Mouse (Mus musculus) fat pad, adult 2 months (tissue): Measurements from ENCODE around the gene Eml1.
"Not testable (repeated sequence)": the region's sequence is repeated elsewhere in the genome, so short reads cannot be mapped to it uniquely, and the experiment has no call there.

Experiments
- DNase-seq: peaks from one replicate; pipeline ENCODE4 v3.0.0-alpha.2; 2011; ENCODE audit warnings: low read depth, low spot score; ENCODE audit errors: extremely low read depth

Eml1 gene

DNA sequence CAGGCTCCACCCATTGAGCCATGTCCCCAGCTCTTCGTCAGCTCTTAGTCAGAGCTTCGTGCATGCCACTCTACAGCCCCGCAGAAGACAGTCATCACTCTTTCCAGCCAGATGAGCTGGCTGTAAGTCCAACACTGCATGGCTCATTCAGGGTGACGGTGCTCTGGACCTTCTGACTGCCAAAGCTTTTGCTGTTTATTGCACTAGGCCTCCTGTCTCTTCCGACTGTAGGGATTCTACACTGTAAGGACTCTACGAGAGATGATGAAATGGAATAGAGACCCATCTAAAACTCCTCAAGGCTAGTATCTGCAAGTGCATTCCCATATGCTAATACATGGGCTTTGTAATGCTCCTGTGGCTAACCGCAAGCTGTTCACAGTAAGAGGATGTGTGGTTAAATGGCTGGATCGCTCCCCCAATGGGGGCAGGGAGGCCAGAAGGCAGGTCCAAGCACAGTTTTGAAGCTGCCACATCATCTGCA is 82.8 kb downstream of the Eml1 start:
- no peak for DNase-seq

DNA sequence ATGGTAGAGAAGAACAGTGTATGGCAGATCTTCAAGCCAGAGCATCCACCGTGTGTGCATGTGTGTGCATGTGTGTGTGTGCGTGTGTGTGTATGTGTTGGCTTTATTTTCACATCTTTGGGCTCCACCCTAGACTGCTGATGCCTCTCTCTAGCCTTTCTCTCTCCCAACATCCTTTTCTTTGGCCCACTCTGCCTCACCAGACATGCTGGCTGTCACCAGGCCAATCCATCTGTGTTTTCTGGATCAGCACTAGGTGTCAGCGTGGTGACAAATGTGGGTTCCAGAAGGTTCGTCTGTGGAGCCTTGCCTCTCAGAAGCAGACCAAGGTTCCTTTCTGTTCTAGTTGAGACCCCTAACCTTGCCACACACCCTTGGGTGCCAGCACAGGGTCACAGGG is 84.2 kb downstream of the Eml1 start:
- no peak for DNase-seq

DNA sequence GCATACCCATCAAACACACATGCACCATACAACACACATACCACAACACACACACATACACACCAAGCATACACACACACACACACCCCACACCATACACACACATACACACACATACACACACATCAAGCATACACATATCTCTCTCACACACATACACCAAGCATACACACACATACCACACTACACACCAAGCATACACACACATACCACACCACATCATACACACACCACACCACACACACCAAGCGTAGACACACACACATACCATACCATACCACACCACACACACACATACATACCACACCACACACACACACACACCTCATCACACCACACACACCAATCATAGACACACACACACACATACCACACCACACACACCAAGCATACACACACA is 102.1 kb downstream of the Eml1 start:
- no peak for DNase-seq

DNA sequence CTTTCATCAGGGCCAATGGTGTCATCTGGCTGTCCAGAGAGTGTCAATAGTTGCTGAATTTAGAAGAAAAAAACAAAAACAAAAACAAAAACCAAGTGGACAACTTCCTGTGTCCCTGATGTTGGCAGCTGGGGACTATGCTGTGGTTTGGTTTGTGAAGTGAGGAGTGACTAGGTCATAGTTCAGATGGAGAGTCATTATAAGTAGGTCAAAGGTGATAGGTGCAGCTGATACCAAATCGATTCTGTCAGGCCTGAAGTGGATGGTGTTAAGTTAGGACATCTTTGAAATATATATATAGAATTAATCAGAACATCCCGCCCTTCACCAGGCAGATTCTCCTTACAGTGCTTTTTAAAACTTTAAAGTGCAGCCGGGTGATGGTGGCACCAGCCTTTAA is 103.7 kb downstream of the Eml1 start:
- no peak for DNase-seq

DNA sequence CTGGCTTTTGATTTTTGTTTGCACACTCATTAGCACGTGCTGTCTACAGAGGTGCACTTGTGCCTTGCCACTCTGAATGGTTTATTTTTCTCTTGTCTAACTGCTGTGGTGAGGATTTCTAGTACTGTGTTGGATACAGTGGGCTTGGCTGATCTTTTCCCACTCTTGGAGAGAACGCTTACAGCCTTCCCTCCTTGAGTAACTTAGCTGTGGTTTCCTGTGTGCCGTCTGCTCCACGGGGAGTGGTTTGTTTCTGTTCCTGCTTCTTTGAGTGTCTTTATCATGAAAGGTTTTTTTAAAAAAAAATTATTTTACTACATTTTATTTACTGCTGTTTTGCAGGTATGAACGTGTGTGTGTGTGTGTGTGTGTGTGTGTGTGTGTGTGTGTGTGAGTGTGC is 108.0 kb downstream of the Eml1 start:
- DNase-seq, result no peak

DNA sequence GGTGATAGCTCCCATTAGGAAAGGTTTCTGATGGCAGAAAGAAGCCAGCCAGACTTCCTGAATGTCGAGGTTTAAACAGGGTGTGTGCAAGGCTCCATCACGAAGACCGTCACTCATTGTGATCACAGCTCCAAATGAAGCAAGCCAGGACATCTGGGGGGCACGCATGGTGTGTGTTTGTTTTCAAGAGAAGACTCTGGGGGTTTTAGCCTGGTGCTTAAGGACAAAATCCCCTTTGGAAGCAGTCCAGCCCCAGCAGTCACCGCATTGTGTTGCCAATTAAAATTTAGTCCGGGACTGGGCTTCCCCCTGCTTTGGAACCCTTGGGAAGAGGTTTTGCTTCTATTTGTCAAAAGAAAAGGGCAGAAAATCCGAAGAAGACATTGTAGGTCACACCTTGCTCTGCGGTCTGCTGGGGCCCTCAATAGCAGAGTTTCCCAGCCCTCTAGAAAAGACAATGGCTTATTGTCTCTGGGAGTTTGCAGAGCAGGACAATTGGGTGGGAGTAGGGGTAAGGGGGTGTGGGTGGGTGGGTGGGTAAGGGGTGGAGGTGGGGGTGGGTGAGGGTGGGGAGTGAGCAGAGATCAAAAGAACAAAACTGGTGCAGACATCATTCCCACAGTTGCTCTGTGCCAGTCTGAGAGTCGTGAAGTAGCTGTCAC is 110.1 kb downstream of the Eml1 start:
- no peak for DNase-seq

DNA sequence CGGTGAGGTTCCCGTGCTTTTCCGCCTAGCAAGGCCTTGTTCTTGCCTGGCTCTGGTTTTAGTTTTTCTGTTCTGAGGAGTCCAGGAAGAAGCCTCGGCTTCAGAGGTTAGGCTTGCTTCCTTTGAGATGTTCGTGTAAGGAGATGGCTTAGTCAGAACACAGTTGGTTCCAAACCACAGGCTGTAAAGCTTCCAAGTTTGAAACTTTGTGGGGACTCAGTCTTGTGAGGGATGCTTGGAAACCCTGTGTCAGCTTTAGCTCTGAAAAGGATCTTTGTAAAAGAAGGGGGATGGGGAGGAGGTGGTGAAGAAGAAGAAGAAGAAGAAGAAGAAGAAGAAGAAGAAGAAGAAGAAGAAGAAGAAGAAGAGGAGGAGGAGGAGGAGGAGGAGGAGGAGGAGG is 118.3 kb downstream of the Eml1 start:
- no peak for DNase-seq

DNA sequence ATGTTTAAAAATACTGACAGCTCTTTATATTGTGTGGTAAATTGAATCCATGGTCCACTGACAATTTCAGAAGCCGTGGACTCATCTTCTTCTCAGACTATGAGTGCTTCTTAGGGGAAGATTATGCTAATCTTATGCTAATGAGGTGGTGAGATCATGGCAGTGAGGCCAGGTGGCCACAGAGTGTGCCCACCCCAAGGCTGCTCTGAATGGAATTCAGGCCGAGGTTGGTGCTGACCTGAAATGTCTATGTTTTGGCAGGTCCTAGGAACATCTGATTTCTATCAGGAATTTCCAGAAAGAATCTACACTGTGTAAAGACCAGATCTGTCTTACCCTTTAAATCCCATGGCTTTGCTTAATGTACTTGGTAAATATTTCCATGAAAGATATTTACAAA is 119.0 kb downstream of the Eml1 start:
- no peak for DNase-seq

DNA sequence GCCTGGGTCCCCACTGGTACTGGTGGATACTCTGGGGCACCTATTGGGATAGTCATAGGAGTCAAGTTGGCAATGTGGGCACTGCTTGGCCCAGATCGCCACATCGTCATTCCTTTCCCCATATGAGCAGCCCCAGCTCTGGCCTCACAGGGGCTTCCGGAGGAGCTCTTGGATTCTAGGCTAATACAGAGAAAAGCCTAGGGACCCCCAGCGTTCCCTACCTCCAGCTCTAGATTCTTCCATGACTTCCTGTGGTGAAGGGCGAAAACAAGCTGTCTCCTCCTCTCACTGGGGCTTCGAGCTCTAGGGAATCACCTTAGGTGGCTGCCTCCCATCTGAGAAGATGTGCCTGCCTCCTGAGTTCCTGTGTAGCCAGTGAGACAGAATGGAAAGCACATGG is 119.6 kb downstream of the Eml1 start:
- no peak for DNase-seq

DNA sequence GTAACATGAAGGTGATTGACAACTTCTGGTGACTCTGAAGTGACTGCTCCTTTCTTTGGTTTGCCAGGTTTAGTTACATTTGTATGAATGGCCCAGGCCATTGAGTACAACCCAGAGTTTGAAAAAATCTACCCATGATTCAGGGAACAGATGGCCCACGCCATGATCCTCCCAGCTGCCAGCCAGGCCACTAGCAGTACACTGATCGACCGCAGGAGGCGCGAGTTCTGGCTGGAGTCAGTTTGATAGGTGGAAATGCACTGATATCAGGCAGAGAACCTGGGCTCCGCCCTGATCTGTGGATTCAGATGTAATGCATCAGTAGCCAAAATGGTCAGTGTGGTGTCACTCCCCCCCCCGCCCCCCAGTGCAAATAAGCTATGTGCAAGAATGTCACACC is 120.2 kb downstream of the Eml1 start:
- no peak for DNase-seq

DNA sequence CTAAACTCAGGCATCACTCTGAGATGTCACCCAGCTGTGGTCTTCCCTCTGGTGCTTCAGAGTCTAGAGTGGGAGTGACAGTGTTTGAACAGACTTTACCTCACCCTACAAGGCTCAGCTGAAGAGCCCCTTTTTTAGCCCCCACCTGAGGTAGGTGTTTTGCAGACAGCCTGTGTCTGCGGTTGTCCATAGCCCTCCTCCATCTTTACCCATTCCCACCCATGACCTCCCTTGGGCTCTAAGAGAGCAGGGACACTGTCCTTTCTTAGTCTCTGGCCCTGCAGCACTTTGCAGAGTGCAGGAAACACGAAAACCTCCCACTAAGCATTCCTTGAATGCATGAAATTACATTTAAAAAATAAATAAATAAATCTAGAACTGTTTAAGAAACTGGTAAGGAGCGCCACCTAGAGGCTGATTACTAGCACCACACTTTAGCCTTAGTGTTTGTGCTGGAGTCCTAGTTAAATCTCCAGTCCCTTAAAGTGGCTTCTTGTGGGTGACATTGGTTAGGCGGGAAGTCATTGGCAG is 123.3 kb downstream of the Eml1 start:
- DNase-seq, result no peak

DNA sequence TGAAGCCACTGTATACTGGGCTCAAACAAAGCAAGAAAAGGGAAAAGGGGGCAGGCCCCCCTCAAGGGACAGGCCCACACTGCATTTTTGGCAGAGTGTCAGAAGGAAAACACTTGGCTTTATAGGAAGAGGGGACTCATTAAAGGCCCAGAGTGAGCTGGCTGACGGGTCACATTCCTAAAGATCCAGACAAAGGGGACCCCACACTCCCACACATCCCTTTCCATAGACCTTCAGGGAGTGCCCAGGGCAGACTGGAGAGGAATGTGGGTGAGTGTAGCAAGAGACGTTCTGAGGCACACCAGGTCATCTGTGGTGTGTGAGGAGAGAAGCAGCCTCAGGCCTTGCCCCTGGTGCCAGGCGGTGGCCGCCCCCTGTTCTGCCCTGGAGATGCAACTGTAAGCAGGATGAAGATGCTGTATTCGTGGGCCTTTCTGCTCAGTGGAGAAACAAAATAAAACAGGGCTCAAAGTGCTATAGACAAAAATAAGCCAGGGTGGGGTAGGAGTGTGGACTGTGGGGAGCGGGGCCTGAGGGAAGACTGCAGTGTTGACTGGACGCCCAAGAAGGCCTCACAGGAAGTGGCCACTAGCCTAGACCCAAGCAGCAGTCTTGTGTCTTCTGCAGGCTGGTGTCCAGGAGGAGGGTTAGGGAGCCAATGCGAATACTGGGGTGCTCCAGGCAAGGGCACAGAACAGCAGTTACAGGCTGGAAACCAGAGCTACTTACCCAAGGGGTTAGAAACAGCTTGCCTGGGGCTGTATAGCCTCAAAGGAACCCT is 124.9 kb downstream of the Eml1 start:
- no peak for DNase-seq

DNA sequence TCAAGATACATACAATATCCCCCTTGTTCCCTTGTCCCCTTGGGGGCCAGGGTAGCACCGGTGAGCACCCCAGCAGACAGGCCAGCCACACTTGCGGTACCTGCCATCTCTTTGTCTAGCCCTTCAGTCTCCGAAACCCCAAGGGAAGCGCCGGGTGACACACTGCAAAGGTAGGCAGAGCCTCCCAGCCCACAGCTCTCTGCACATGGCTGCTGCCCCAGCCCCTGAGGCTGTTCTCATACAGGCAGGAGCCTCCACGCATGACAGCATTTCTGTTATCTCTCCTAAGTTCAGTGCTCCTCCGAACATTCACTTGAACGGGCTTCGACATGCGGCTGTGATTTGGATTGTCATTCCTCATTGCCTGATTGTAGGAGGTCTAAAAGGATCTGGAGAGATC is 132.3 kb downstream of the Eml1 start:
- no peak for DNase-seq

DNA sequence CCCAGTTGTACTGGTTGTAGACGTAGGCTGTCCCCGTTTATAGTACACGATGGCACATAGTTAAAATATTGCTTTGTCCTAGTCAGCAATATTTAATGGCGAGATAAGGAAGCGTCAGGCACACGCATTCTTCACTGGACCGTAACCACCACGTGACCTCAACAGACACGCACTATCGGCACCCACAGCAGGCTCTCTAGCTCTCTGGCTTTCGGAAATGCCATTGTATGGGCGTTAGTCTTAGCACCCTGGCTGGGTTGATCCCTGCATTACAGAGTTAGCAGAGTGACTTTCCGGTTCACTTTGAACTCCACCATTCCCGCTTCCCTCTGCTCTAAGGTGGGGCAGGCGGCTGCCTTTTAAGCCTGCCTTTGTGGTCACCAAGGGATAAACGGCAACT is 132.8 kb downstream of the Eml1 start:
- no peak for DNase-seq

DNA sequence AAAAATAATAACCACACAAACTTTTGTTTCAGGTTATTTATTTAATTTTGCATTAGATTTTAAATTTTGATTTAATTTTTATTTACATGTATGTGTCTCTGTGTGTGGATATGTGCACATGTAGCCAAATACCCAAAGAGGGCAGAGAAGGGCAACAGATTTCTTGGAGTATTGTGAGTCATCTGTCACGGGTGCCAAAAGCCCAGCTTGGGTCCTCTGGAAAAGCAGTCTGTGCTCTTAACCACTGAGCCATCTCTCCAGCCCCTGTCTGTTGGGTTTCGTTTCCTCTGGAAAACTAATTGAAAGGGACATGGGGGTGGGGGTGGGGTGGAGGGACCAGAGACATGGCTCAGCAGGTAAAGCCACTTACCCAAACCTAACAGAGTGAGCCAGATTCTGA is 135.1 kb downstream of the Eml1 start:
- no peak for DNase-seq

DNA sequence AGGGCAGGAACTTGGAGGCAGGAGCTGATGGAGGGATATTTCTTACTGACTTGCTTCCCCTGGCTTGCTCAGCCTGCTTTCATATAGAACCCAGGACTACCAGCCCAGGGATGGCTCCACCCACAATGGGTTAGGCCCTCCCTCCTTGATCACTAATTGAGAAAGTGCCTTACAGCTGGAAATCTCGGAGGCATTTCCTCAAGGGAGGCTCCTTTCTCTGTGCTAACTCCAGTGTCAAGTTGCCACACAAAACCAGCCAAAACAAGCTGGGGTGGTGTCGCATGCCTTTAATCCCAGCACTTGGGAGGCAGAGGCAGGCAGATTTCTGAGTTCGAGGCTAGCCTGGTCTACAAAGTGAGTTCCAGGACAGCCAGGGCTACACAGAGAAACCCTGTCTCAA is 136.3 kb downstream of the Eml1 start:
- DNase-seq, result not testable (repeated sequence)

DNA sequence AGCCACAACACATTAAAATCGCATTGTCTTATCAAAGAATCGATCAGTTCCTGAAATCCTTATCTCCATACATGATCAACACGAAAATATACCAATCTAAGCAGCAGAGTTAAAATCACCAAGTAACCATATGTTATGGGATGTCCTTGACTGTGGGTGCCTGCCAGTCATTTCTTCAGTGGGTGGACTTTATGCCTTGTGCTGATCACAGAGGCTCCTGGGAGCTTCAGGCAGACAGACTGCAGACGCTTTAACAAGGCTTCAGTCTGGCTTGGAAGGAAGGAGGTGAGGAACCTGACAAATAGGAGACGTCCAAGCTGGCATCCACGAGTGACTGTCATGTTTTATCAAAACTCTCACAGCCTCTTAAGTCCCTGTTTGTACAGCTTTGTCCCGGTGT is 139.8 kb downstream of the Eml1 start:
- DNase-seq, result no peak

DNA sequence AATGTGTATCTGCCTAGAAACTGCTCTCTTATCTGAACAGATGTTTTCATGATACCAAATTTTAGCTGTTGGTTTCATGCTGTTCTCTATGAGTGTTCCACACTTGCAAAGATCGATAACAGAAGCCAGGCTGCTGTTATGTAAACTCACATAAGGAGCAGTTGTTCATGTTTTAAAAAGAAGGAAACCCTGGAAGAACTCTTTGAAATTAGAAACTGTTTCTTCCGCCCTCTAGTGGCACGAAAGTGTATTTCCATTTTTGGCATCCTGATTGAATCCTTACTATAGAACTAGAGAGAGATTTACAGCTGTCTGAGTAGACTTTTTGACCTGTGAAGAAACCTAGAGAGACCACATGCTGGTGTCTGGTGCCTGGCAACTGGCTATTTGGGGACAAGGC is 140.3 kb downstream of the Eml1 start:
- no peak for DNase-seq

DNA sequence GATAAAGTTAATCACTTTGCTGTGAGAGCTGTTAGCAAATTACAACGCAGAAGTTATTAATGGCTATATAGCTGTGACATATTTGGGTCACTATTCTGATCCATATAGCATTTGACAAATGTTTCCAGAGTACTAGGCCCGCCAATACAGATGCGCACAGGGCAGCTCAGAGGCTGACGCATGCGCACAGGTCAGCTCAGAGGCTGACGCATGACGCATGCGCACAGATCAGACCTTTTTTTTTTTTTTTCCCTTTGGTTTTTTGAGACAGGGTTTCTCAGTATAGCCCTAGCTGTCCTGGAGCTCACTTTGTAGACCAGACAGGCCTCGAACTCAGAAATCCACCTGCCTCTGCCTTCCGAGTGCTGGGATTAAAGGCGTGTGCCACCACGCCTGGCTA is 144.7 kb downstream of the Eml1 start:
- DNase-seq, result no peak

DNA sequence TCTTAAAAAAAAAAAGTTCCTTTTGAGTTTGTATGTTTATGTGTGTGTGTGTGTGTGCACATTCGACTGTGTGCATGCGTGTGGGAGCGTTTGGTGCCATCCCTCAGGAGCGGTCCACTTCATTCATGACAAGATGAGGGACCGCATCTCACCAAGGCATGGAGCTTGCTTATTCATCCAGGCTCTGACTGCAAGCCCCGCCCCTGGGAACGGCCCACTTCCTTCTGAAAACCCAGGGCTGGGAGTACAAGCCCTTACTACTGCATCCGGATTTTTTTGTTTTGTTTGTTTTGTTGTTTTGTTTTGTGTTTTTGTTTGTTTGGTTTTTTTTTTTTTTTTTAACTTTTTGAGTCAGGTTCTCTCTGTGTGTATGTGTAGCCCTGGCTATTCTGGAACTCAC is 148.6 kb downstream of the Eml1 start:
- no peak for DNase-seq

DNA sequence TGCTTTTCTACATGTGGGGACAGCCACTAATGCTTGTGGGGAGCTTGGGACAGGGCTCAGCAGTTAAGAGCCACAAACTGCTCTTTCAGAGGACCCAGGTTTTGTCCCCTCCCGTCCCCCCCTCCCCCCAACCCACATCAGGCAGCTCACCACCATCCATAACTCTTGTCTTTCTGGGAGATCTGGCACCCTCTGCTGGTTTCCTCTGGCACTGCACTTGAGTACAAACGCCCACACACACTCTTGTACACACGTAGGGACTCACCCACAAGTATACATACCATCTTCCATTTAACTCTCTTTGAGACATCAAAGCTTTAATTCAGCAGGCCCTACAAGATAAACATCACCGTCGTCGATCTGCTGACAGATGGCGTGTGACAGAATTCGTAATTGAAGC is 158.5 kb downstream of the Eml1 start:
- no peak for DNase-seq

DNA sequence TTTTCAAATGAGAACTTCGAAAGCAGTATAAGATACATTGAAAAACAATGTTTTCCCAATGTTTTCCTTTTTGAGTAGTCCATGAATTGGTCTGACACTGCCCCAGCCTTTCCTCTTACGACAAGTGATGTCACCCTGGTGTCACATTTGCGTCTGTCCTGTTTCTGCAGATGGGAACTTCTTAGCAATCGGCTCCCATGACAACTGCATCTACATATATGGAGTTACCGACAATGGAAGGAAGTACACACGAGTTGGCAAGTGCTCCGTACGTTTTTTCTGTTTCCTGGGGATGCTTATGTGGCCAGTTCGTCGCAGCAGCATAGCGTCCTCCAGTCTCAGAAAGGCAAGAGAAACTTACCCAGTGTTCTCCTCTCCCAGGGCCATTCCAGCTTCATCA is 163.7 kb downstream of the Eml1 start:
- no peak for DNase-seq

DNA sequence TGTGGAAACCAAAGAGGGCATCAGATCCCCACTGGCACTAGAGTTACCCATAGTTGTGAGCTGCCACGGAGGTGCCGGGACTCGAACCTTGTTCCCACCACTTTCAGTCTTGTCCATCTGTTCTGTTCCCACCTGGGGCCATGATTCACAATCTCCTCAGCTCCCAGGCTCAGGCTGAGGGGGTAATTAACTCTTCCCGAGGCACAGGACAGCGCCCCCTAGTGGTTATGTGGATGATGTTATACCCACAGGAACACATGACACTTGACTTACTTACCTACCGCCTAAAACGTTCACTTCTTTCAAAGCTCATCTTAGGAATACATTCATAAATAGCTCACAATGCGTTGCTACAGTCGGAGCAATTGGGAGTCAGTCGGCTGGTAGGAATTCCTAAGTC is 165.7 kb downstream of the Eml1 start:
- no peak for DNase-seq
